Mouse (Mus musculus) small intestine, adult 2 months (tissue): ENCODE measurements around the gene Spint2. TPM values are rescaled to one million over a fixed set of nuclear protein-coding genes. Genes with fewer than 3 reads are reported as not detected.

Experiments
- H3K27ac ChIP-seq: fragments of 200-500 bp; 2 replicates; pipeline ENCODE4 v1.5.1; 2012; ENCODE audit warnings: low read depth, low read length, control low read depth, inconsistent platforms; ENCODE audit not compliant: insufficient read depth
- H3K27me3 ChIP-seq: fragments of 200-500 bp; 2 replicates; pipeline ENCODE4 v1.6.1; 2012; ENCODE audit warnings: mild to moderate bottlenecking, moderate library complexity, low read length, inconsistent platforms; ENCODE audit not compliant: control insufficient read depth, insufficient read depth
- H3K36me3 ChIP-seq: fragments of 200-500 bp; 2 replicates; pipeline ENCODE4 v1.6.1; 2012; ENCODE audit warnings: mild to moderate bottlenecking, low read length, control low read depth, inconsistent platforms; ENCODE audit not compliant: control insufficient read depth, insufficient read depth
- H3K4me1 ChIP-seq: fragments of 200-500 bp; 2 replicates; pipeline ENCODE4 v1.6.1; 2012; ENCODE audit warnings: low read length, inconsistent platforms, mixed read lengths; ENCODE audit not compliant: control insufficient read depth, insufficient read depth, insufficient read length
- H3K4me3 ChIP-seq: fragments of 200-500 bp; 2 replicates; pipeline ENCODE4 v1.5.1; 2012; ENCODE audit warnings: low read depth, mild to moderate bottlenecking, control low read depth, inconsistent platforms, low read length, moderate library complexity
- CTCF ChIP-seq: fragments of 200-500 bp; IDR thresholded peaks from 2 replicates; pipeline ENCODE4 v1.5.1; 2012; ENCODE audit warnings: low read depth, mild to moderate bottlenecking, control low read depth, inconsistent platforms, low read length, moderate library complexity, mixed read lengths; ENCODE audit not compliant: insufficient replicate concordance, insufficient read length; ENCODE audit errors: extremely low read depth
- POLR2A ChIP-seq: fragments of 200-500 bp; IDR thresholded peaks from 2 replicates; pipeline ENCODE4 v1.6.1; 2012; ENCODE audit warnings: low read depth, mild to moderate bottlenecking, control low read depth, inconsistent platforms, low read length, moderate library complexity
- WGBS: fragments of 180-500 bp; shearing (Covaris S2); methylation state at CpG from one replicate; pipeline ENCODE4 v1.1.7; 2018; 5-methylcytosine and 5-hydroxymethylcytosine counted together
- polyA plus RNA-seq: library from polyadenylated mRNA; depleted of rRNA; stranded (reverse); fragments of >200 nt; gene quantifications from 2 replicates; pipeline ENCODE4 v1.2.3, GENCODE M21; 2012

The Spint2 gene
- polyA plus RNA-seq, 1 experiment, result 1,754 TPM

DNA sequence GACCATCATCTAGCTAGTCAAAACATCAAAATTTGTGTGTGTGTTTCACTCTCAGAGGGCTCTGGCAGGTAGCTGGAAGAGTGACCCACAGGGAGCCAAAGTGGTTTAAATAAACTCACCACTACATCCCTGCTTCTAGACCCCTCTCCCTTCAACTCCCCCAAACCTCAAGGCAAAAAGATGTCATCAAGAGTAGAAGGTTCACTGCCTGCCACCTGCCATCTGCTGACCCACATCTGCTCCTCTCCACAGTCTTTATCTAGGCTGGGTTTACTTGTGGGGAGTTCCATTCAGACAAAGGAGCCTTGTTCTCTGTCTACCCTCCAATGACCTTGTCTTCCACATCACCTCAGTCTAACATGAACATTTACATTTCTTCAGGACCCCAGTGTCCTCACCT, 2.5 kb downstream of the Spint2 start:
- TF ChIP-seq POLR2A (no peak), CTCF (no peak)
- Histone ChIP-seq H3K4me1 (peaks cover 25% of the 10 kb centered on the region), H3K27me3 (no peaks in the 10 kb centered on the region), H3K4me3 (peak overlapping the region; percentile 31; the same call in 1 of the 2 replicates), H3K36me3 (peaks cover 26% of the 10 kb centered on the region), H3K27ac (peak overlapping the region; percentile 89)

DNA sequence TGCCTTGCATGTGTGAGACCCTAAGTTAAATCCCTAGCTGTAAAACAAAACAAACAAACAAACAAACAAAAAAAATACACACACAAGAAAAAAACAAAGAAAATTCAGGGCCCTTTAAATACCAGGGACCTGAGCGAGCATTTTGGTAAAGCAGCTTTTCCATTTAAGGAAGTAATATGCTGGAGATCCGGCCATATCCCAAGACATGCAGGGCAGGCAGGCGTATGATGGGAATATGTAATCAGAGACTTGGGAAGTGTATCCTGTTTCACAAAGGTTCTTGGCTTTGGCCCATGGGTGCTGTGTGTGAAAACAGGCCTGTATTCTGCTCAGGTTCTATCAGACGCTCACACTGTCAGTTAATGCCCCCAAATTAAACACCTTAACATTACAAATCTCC, 4.2 kb downstream of the Spint2 start:
- 39% methylated on average over 4 of the region's 4 CpGs for WGBS
- Histone ChIP-seq H3K36me3 (peaks cover 32% of the 10 kb centered on the region), H3K27me3 (no peaks in the 10 kb centered on the region), H3K4me1 (peaks cover 27% of the 10 kb centered on the region; the same call in 1 of the 2 replicates), H3K27ac (peak overlapping the region; percentile 3; the same call in 1 of the 2 replicates), H3K4me3 (peak overlapping the region; percentile 12; the same call in 1 of the 2 replicates)
- TF ChIP-seq CTCF, result no peak
- no peak for TF ChIP-seq POLR2A

DNA sequence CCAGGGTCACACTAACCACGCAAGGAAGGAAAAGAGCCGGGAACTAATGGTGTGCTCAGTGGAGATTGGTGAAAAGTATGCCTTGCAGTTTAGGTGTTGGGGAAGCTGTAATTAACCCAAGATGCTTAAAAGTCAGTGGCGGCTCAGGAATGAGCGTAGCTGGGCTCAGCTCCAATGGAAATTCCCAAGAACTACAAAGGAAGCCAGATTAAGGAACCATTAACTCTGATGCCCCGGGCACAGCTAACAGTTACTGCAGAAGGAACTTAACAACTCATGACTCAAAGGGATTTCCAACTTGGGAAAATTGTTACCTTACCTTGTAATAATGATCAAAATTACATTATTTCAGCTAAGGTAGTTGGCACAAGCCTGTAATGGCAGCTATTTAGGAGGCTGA, 5.0 kb downstream of the Spint2 start:
- no peak for TF ChIP-seq CTCF
- no peak for TF ChIP-seq POLR2A
- WGBS, result 27% methylated on average over 5 of the region's 5 CpGs
- Histone ChIP-seq H3K4me1 (peaks cover 24% of the 10 kb centered on the region; the same call in 1 of the 2 replicates), H3K36me3 (peaks cover 32% of the 10 kb centered on the region), H3K27me3 (no peaks in the 10 kb centered on the region), H3K4me3 (no peak overlapping the region), H3K27ac (peak overlapping the region; percentile 53)

DNA sequence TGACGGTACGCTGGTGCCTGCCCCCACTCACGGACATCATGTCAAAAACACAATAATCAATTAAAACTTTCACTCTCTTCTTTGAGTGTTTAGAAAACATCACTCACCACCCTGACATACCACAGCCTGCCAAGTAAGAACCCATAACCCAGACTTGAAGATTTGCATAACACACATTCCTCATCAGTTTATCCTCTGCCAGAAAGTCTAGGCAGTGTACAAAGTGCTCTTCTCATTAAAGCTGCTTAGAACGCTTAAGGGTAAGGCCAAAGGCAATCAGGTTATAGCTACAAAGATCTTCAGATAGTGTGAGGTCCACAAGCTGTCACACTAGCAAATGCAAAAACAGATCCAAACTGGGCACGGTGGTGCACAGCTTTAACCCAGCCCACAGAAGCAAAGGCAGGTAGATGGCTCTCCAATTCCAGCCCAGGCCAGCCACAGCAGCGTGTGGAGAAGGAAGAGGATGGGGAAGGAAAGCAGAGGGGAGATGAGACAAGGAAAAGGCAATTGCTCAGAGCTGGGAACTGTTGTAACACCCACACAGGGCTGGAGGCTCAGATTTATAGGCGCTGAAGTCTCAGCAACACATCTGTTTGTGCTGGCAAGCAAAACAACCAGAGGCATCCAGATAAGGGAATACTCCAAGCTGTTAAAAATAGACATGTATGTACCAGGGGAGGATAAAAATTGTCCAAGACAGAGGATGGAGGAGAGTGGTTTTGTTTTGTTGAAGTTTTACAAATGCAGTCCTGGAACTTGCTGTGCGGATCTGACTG, 9.8 kb downstream of the Spint2 start:
- peaks cover 39% of the 10 kb centered on the region for H3K4me1 ChIP-seq
- 36% methylated on average over 8 of the region's 8 CpGs for WGBS
- no peak overlapping the region for H3K4me3 ChIP-seq
- H3K36me3 ChIP-seq, result peaks cover 23% of the 10 kb centered on the region
- H3K27ac ChIP-seq, result peak overlapping the region; percentile 27
- no peak for TF ChIP-seq POLR2A
- no peak for TF ChIP-seq CTCF
- no peaks in the 10 kb centered on the region for H3K27me3 ChIP-seq

DNA sequence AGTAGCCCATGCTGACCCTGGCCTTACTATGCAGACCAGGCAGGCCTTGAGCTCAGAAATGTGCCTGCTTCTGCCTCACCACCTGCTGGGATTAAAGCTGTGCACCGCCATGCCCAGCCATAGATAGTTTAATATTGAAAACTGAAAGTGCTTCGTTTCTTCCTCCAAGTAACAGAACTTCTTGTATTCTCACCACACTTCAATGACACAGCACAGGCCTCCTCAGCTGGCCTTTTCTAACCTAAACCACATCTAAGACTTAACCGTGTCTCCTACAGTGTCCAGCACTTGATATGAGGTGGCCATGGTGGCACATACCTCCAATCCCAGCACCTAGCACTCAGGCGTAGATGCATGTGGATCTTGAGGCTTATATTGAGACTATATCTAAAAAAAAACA, 11.3 kb downstream of the Spint2 start:
- TF ChIP-seq CTCF (no peak), POLR2A (no peak)
- Histone ChIP-seq H3K27ac (no peak overlapping the region), H3K27me3 (no peaks in the 10 kb centered on the region), H3K4me3 (no peak overlapping the region), H3K4me1 (peaks cover 43% of the 10 kb centered on the region), H3K36me3 (peaks cover 20% of the 10 kb centered on the region)
- 42% methylated on average over 4 of the region's 4 CpGs for WGBS

DNA sequence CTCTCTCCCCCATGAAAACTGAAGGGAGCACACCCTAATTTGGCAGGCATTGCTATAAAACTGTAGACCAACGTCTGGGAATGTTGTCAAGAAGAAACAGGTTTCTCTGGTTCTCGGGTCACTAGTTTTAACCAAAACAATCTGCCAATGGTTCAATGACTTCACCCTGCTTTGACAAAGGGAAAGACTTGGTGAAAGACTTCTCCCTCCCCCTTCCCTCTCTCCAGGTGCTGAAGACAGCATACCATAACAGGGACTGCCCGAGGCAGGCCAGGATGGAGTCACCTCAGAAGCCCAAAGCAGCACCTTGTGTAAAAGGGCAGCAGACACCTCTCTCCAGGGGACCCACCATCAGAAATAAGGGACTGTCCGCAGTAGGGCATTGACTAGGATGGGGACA, 14.8 kb downstream of the Spint2 start:
- peak overlapping the region; percentile 4; the same call in 1 of the 2 replicates for H3K27ac ChIP-seq
- H3K4me3 ChIP-seq, result no peak overlapping the region
- TF ChIP-seq POLR2A, result no peak
- peaks cover 51% of the 10 kb centered on the region for H3K4me1 ChIP-seq
- 36% methylated on average over 4 of the region's 4 CpGs for WGBS
- H3K36me3 ChIP-seq, result peaks cover 23% of the 10 kb centered on the region
- H3K27me3 ChIP-seq, result no peaks in the 10 kb centered on the region

DNA sequence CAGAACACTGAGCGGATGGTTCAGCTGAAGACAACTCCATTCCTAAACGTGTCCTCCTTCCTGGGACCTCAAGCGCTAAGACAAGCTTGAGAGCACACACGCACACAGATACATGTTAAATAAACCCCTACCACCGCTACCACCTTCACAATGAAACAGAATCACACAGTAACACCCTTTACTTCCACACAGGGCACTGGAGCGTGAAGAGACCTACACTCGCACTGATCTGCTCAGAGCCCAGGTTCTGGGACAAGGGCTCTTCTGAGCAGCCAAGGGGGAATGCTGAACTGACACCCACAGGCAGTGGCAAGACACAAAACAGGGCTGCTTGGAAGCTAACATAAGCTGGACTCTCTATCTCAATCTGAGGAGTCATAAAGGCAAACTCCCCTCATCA, 16.1 kb downstream of the Spint2 start:
- Histone ChIP-seq H3K4me3 (no peak overlapping the region), H3K4me1 (peaks cover 43% of the 10 kb centered on the region), H3K36me3 (peaks cover 23% of the 10 kb centered on the region), H3K27ac (peak overlapping the region; percentile 10), H3K27me3 (no peaks in the 10 kb centered on the region)
- 62% methylated on average over 7 of the region's 7 CpGs for WGBS
- TF ChIP-seq CTCF (no peak), POLR2A (no peak)
